Mouse (Mus musculus): Measurements from ENCODE around the gene Haus3.
A peak's percentile ranks its signal among the peaks of the same experiment; 100 is the strongest.

The Haus3 gene

GRCm38 (mm10) chr5:34168950-34169891, at the start of gene Haus3, which contains the start of gene Poln:
TSS of gene Haus3 (minus strand) at chr5:34169527.
TSS of gene Poln (minus strand) at chr5:34169448.
- peak; percentile 100 for DNase-seq

GRCm38 (mm10) chr5:34218672-34219071, 49.3 kb upstream of the Haus3 start:
- no peak for DNase-seq

GRCm38 (mm10) chr5:34217756-34218155, 48.4 kb upstream of the Haus3 start:
- no peak for DNase-seq

GRCm38 (mm10) chr5:34216025-34216424, 46.7 kb upstream of the Haus3 start:
- no peak for DNase-seq

GRCm38 (mm10) chr5:34213659-34214058, 44.3 kb upstream of the Haus3 start:
- DNase-seq = no peak

- peak; percentile 88 for DNase-seq
Measured at GRCm38 (mm10) chr5:34210279-34210678, 41.0 kb upstream of the Haus3 start.

- no peak for DNase-seq
Measured at GRCm38 (mm10) chr5:34207503-34207902, 38.2 kb upstream of the Haus3 start.

GRCm38 (mm10) chr5:34205788-34206187, 36.5 kb upstream of the Haus3 start:
- DNase-seq = no peak

GRCm38 (mm10) chr5:34204911-34205310, 35.6 kb upstream of the Haus3 start:
- no peak for DNase-seq

- no peak for DNase-seq
Measured at GRCm38 (mm10) chr5:34202006-34202405, 32.7 kb upstream of the Haus3 start.

GRCm38 (mm10) chr5:34201396-34201795, 32.1 kb upstream of the Haus3 start:
- DNase-seq = no peak

- DNase-seq = no peak
Measured at GRCm38 (mm10) chr5:34198615-34199014, 29.3 kb upstream of the Haus3 start.

GRCm38 (mm10) chr5:34197243-34197642, 27.9 kb upstream of the Haus3 start:
- DNase-seq = no peak

- DNase-seq = no peak
Measured at GRCm38 (mm10) chr5:34196423-34196822, 27.1 kb upstream of the Haus3 start.

- no peak for DNase-seq
Measured at GRCm38 (mm10) chr5:34195786-34196185, 26.5 kb upstream of the Haus3 start.

GRCm38 (mm10) chr5:34194975-34195662, 25.8 kb upstream of the Haus3 start:
- no peak for DNase-seq

GRCm38 (mm10) chr5:34194426-34194825, 25.1 kb upstream of the Haus3 start:
- no peak for DNase-seq

- peak; percentile 46 for DNase-seq
Measured at GRCm38 (mm10) chr5:34191843-34192242, 22.5 kb upstream of the Haus3 start.

GRCm38 (mm10) chr5:34191021-34191420, 21.7 kb upstream of the Haus3 start:
- peak; percentile 20 for DNase-seq

GRCm38 (mm10) chr5:34189521-34189920, 20.2 kb upstream of the Haus3 start:
- no peak for DNase-seq

- no peak for DNase-seq
Measured at GRCm38 (mm10) chr5:34188856-34189255, 19.5 kb upstream of the Haus3 start.

- peak; percentile 100 for DNase-seq
Measured at GRCm38 (mm10) chr5:34187601-34188316, 18.4 kb upstream of the Haus3 start, which contains the start of gene Mxd4. TSS of gene Mxd4 (minus strand) at chr5:34187720.

GRCm38 (mm10) chr5:34186961-34187391, 17.6 kb upstream of the Haus3 start:
- peak; percentile 57 for DNase-seq

Measured in retina, postnatal 1 day (tissue).